Mouse (Mus musculus): ENCODE results near the gene Vwa1. TPM values are rescaled to one million over a fixed set of nuclear protein-coding genes. Genes with fewer than 3 reads are reported as not detected.
"Not testable (repeated sequence)": the region's sequence is repeated elsewhere in the genome, so short reads cannot be mapped to it uniquely, and the experiment has no call there.

Vwa1 gene
- polyA plus RNA-seq, 1 experiment from 2014 or later, result 0.25 TPM

GRCm38 (mm10) chr4:155742684-155743083 is 31.8 kb downstream of the Vwa1 start:
- WGBS (ENCODE audit: insufficient replicate concordance), result 79% methylated on average over 5 of the region's 5 CpGs
- DNase-seq (no peak), ATAC-seq (no peak)
- H3K4me1 ChIP-seq (ENCODE audit: insufficient read depth), result no peaks in the 10 kb centered on the region
- no peak overlapping the region for H3K4me3 ChIP-seq (ENCODE audit: low read depth, low read length)
- TF ChIP-seq CTCF (IDR thresholded peaks at IDR 0.05; ENCODE audit: low read depth) (no peak), EP300 (IDR thresholded peaks at IDR 0.05; ENCODE audit: low read depth) (no peak)
- no peak overlapping the region for H3K4me2 ChIP-seq (ENCODE audit: low read depth, low read length)
- no peak overlapping the region for H3K27ac ChIP-seq (ENCODE audit: low read depth)
- H3K9me3 ChIP-seq (ENCODE audit: low read length), result no peaks in the 10 kb centered on the region
- no peaks in the 10 kb centered on the region for H3K27me3 ChIP-seq (ENCODE audit: insufficient read depth, low read length)
- peaks cover 48% of the 10 kb centered on the region for H3K36me3 ChIP-seq (replicated peaks; ENCODE audit: insufficient read depth, low read length)
- H3K9ac ChIP-seq (replicated peaks), result no peak overlapping the region

GRCm38 (mm10) chr4:155740681-155741080 is 33.8 kb downstream of the Vwa1 start:
- not testable (repeated sequence) for H3K4me3 ChIP-seq (ENCODE audit: low read depth, low read length); H3K27ac ChIP-seq (ENCODE audit: low read depth); H3K9ac ChIP-seq (replicated peaks); DNase-seq; H3K9me3 ChIP-seq (ENCODE audit: low read length); ATAC-seq; H3K4me2 ChIP-seq (ENCODE audit: low read depth, low read length); H3K4me1 ChIP-seq (ENCODE audit: insufficient read depth); H3K27me3 ChIP-seq (ENCODE audit: insufficient read depth, low read length)
- 81% methylated on average over 10 of the region's 10 CpGs for WGBS (ENCODE audit: insufficient replicate concordance)
- H3K36me3 ChIP-seq (replicated peaks; ENCODE audit: insufficient read depth, low read length), result peaks cover 34% of the 10 kb centered on the region

GRCm38 (mm10) chr4:155739741-155740636 is 34.5 kb downstream of the Vwa1 start:
- TF ChIP-seq EP300 (IDR thresholded peaks at IDR 0.05; ENCODE audit: low read depth) (no peak), CTCF (IDR thresholded peaks at IDR 0.05; ENCODE audit: low read depth) (no peak)
- Histone ChIP-seq H3K4me1 (ENCODE audit: insufficient read depth) (peaks cover 6% of the 10 kb centered on the region), H3K4me2 (ENCODE audit: low read depth, low read length) (no peak overlapping the region), H3K4me3 (ENCODE audit: low read depth, low read length) (no peak overlapping the region), H3K9me3 (ENCODE audit: low read length) (no peaks in the 10 kb centered on the region), H3K36me3 (replicated peaks; ENCODE audit: insufficient read depth, low read length) (peaks cover 34% of the 10 kb centered on the region), H3K9ac (replicated peaks) (no peak overlapping the region), H3K27me3 (ENCODE audit: insufficient read depth, low read length) (no peaks in the 10 kb centered on the region), H3K27ac (ENCODE audit: low read depth) (no peak overlapping the region)
- 85% methylated on average over 37 of the region's 37 CpGs for WGBS (ENCODE audit: insufficient replicate concordance)
- DNase-seq, result no peak
- 0 out of 2 replicates have a peak, but pooled peaks have one; percentile 9 for ATAC-seq

- no peak overlapping the region for H3K9ac ChIP-seq (replicated peaks)
- H3K4me1 ChIP-seq (ENCODE audit: insufficient read depth), result peaks cover 11% of the 10 kb centered on the region
- H3K27ac ChIP-seq (ENCODE audit: low read depth), result no peak overlapping the region
- H3K36me3 ChIP-seq (replicated peaks; ENCODE audit: insufficient read depth, low read length), result peaks cover 26% of the 10 kb centered on the region
- DNase-seq (no peak), ATAC-seq (no peak)
- H3K4me3 ChIP-seq (ENCODE audit: low read depth, low read length), result no peak overlapping the region
- no peak overlapping the region for H3K4me2 ChIP-seq (ENCODE audit: low read depth, low read length)
- no peaks in the 10 kb centered on the region for H3K27me3 ChIP-seq (ENCODE audit: insufficient read depth, low read length)
- TF ChIP-seq CTCF (IDR thresholded peaks at IDR 0.05; ENCODE audit: low read depth), result no peak
- no peak for TF ChIP-seq EP300 (IDR thresholded peaks at IDR 0.05; ENCODE audit: low read depth)
- H3K9me3 ChIP-seq (ENCODE audit: low read length), result no peaks in the 10 kb centered on the region
- 81% methylated on average over 6 of the region's 6 CpGs for WGBS (ENCODE audit: insufficient replicate concordance)
Observed at GRCm38 (mm10) chr4:155739152-155739551, 35.3 kb downstream of the Vwa1 start.

GRCm38 (mm10) chr4:155738262-155738661 is 36.2 kb downstream of the Vwa1 start:
- DNase-seq (no peak), ATAC-seq (no peak)
- H3K9me3 ChIP-seq (ENCODE audit: low read length), result no peaks in the 10 kb centered on the region
- H3K4me2 ChIP-seq (ENCODE audit: low read depth, low read length), result no peak overlapping the region
- peaks cover 17% of the 10 kb centered on the region; the same call in 1 of the 2 replicates for H3K36me3 ChIP-seq (replicated peaks; ENCODE audit: insufficient read depth, low read length)
- no peak overlapping the region for H3K9ac ChIP-seq (replicated peaks)
- TF ChIP-seq EP300 (IDR thresholded peaks at IDR 0.05; ENCODE audit: low read depth), result no peak
- no peak for TF ChIP-seq CTCF (IDR thresholded peaks at IDR 0.05; ENCODE audit: low read depth)
- no peaks in the 10 kb centered on the region for H3K27me3 ChIP-seq (ENCODE audit: insufficient read depth, low read length)
- no peak overlapping the region for H3K4me3 ChIP-seq (ENCODE audit: low read depth, low read length)
- peaks cover 11% of the 10 kb centered on the region for H3K4me1 ChIP-seq (ENCODE audit: insufficient read depth)
- H3K27ac ChIP-seq (ENCODE audit: low read depth), result no peak overlapping the region
- WGBS (ENCODE audit: insufficient replicate concordance), result 57% methylated on average over 8 of the region's 8 CpGs

- ATAC-seq (no peak), DNase-seq (no peak)
- Histone ChIP-seq H3K36me3 (replicated peaks; ENCODE audit: insufficient read depth, low read length) (peaks cover 8% of the 10 kb centered on the region), H3K4me3 (ENCODE audit: low read depth, low read length) (no peak overlapping the region), H3K27ac (ENCODE audit: low read depth) (no peak overlapping the region), H3K4me1 (ENCODE audit: insufficient read depth) (peaks cover 11% of the 10 kb centered on the region), H3K9ac (replicated peaks) (no peak overlapping the region), H3K9me3 (ENCODE audit: low read length) (no peaks in the 10 kb centered on the region), H3K4me2 (ENCODE audit: low read depth, low read length) (no peak overlapping the region), H3K27me3 (ENCODE audit: insufficient read depth, low read length) (no peaks in the 10 kb centered on the region)
- TF ChIP-seq EP300 (IDR thresholded peaks at IDR 0.05; ENCODE audit: low read depth), result no peak
- TF ChIP-seq CTCF (IDR thresholded peaks at IDR 0.05; ENCODE audit: low read depth), result no peak
- 90% methylated on average over 5 of the region's 5 CpGs for WGBS (ENCODE audit: insufficient replicate concordance)
Observed at GRCm38 (mm10) chr4:155736421-155736820, 38.1 kb downstream of the Vwa1 start.

All from liver, postnatal 0 days (tissue).